Mouse (Mus musculus) adrenal gland, postnatal 36 days (tissue): ENCODE results near the gene Cdc20b. TPM values are rescaled to one million over a fixed set of nuclear protein-coding genes. Genes with fewer than 3 reads are reported as not detected.
A peak's percentile ranks its signal among the peaks of the same experiment; 100 is the strongest.

Source experiments
- DNase-seq, 2 experiments: peaks; one replicate each; pipeline ENCODE4 v3.0.0; 2021; ENCODE audit warnings: mixed read lengths in 1 of 2
- microRNA-seq: library from miRNA; unstranded; fragments of <30 nt; microRNA quantifications from one replicate; pipeline ENCODE4 v1.2.0, GENCODE M21; 2021
- total RNA-seq, 2 experiments: library from RNA; stranded (reverse); gene quantifications; 2 replicates each; pipeline ENCODE4 v1.2.3; 2021

The Cdc20b gene
- total RNA-seq, 2 experiments from 2014 or later = not detected

GRCm38 (mm10) chr13:113094618-113095017, 59.7 kb downstream of the Cdc20b start:
- no peak for DNase-seq

DNA sequence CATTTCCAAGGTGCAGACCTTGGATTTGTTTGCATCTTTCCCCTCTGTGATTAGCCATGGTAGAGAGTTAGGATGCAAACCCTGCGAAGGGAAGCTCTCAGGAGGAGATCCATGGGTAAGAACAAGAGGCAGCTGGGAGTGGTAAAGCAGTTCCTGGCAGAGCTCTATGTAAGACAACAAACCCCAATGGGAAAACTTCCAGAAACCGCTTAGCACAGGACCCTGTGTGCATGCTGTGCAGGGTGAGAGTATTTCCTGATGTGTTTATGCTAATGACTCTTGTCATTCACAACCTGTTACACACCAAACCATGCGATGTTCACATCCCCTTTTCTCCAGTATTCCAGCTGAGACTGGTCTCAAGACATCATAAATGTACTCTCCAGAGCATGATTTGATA, 62.1 kb downstream of the Cdc20b start:
- DNase-seq = no peak

- DNase-seq = no peak
Observed at GRCm38 (mm10) chr13:113098406-113098805, 63.5 kb downstream of the Cdc20b start.

DNA sequence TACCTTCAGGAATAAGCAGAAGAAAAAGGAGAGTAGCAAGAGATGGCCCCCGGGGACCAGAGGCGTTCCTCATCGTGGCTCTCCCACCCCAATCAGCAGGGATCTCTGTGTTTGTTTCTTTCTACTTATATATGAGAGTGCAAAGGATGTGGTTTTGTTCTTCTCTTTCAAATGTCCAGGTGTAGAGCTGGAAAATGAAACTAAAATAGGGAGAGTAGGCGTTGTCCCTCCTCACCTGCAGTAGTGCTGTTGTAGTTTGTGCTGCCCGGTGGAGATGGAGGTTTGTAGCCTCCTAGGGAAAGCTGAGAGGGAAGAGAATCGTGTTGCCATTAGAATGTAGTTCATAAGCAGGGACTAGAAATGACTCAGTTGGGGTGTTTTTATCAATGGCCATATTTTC, 66.0 kb downstream of the Cdc20b start, which contains the start of gene Gzma:
Gene Gzma (minus strand): TSS at position 103 of the 400 bp plus-strand sequence.
- no peak for DNase-seq

DNA sequence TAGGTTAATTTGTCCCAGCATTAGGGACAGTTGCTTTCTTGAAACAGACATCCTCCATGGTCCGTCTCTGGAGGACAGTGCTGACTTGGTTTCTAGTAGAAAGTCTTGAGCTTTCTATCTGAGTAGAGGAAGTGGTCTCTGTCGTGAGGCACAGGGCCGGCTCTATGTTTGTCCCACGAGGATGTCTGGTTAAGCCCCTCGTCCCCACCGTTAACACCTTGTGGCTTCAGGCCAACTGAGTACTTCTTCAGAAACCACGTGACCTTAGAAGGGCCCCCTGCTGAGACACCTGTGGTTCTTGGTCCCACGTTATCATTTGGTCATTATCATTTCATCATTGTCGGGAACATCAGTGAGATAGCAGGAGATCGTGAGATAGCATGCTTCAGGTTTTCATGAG, 66.9 kb downstream of the Cdc20b start:
- no peak for DNase-seq

DNA sequence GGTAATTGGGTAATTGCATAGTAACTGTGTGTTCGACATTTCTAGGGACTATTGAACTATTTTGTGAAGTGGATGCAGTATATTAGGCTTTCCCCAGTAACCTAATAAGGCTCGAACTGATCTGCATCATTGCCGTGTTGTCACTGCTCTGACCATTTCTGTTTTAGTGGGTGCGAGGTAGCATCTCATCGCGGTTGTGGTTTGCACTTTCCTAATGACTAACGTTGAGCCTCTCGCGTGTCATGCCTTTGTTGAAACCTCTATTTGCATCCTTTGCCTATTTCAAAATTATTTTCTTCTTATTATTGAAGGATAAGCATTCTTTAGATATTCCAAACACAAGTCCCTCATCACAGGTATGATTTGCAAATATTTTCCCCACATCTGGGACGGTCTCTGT, 69.8 kb downstream of the Cdc20b start:
- no peak for DNase-seq

DNA sequence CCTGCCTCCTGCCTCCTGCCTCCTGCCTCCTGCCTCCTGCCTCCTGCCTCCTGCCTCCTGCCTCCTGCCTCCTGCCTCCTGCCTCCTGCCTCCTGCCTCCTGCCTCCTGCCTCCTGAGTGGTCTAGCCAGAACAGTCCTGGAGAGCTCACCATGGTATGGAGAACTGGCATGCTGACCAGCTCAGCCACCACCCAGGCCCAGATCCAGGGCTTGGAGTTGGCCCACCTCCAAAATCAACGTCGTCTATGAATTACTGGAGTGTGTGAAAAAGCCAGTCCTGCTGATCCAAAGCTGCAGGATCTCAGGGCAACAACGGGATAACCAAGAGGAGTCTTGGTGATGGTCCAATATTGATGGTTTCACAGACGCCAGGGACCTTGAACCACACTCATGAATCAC, 84.1 kb downstream of the Cdc20b start:
- DNase-seq = peak; percentile 9 to 13

DNA sequence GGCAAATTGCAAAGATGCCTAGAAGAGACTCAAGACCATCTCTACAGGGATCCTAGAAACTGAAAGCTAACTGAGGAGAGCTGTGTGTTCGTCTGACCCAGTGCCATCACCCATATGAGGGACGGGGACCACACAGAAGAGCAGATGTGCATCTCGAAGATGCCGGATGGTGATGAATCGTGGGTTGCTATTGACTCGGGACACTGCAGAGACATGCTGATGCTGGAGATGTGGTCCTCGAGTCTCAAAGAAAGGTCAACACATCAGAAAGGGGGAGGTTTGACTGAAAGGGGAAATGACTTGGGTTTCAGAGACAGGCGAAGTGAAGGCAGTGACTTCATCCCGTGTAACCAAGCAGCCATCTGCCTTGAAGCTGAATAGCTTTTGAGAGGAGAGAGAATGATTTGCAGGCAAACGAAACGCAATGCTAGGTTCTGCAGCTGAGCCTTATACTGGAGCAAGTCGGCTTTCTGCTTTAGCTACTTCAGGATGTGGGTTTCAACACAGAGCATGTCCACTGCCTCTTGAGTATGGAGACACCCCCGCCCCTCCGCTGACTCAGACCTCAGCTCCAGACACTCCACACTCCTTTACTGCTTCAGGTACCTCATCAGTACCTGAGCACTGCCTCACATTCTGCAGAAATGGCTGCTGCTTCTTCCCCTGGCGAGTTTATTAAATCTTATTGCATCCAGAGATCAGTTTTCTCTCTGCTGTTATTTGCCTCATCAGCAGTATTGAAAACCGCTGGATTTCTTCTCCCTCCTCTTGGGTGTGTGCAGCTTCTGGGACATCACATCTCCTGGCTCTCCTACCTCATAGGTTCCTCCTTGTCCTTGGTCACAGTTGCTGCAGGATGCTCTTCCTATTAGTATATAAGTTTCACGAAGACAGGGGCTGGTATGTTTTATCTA, 85.7 kb downstream of the Cdc20b start:
- DNase-seq = no peak

- no peak for DNase-seq
Observed at GRCm38 (mm10) chr13:113121326-113121725, 86.4 kb downstream of the Cdc20b start.

DNA sequence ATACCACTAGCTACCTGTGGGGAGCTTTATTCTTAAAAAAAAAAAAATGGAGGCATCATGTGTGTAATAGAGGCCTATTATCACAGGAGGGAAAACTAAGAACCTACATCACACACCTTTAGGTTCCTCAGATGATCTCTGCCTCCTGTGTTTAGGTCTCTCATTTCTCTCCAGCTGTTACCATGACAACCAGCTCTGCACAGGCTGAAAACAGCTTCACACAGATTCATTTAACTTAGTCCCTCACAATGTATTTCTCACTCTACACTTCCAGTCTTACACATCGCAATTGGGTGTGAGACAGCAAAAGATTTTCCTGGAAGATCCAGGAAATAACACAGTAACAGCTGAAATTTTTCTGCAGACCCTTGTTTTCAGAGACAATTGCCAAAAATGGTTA, 95.1 kb downstream of the Cdc20b start:
- no peak for DNase-seq

DNA sequence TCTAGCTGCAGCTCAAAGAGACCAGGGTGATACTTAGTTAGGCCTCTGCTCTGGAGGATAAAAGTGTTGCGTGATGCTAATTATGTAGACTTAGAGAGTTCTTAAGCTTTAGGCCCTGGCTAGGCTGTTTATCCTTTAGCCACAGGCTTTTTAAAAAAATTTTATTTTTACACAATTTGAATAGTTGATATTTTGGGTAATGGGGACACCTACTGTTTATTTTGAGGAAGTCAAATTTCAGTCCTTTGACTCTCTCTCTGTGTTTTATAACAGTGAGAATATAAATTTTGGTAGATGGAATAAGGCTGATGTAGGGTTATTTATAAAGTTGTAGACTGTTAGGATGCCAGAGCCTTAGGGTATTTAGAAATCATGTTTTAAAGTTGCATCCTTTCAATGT, 104.7 kb downstream of the Cdc20b start:
- DNase-seq = no peak

Small RNA genes within 50 kb of the gene (microRNA-seq; reads per million reads assigned to microRNA genes)
- gene Mir449a (155 reads per million, percentile 56 among the genes with 10 or more reads in this experiment), gene Mir449b (not detected), gene Mir449c (1.2 reads per million)

Other genes starting within 250 kb of the Cdc20b start
- 100 to 1,000 TPM; 253 to 287 TPM for gene Plpp1, start 234.3 kb upstream of the Cdc20b start, total RNA-seq
- 10 to 100 TPM; 41.6 to 47.6 TPM for gene Mtrex, start 107.7 kb upstream of the Cdc20b start, total RNA-seq
- gene Dhx29, start 107.7 kb upstream of the Cdc20b start, total RNA-seq = 10 to 100 TPM; 16.2 to 20.7 TPM
- gene Ccno, start 47.3 kb upstream of the Cdc20b start, total RNA-seq = under 1 TPM; 0.70 to 0.92 TPM
- not detected for gene Mcidas, start 41.3 kb upstream of the Cdc20b start, total RNA-seq
- gene Gpx8, start 11.3 kb downstream of the Cdc20b start, total RNA-seq = 100 to 1,000 TPM; 101 to 120 TPM
- under 1 TPM; 0.73 to 0.99 TPM for gene Gzma, start 65.9 kb downstream of the Cdc20b start, total RNA-seq
- gene Esm1, start 174.5 kb downstream of the Cdc20b start, total RNA-seq = 10 to 100 TPM in 1 of 2 experiments, 1 to 10 TPM in 1; 6.7 to 10.4 TPM
- not detected for gene Gzmk, start 190.8 kb downstream of the Cdc20b start, total RNA-seq